Mouse (Mus musculus): ENCODE measurements around the gene Clybl. TPM values are rescaled to one million over a fixed set of nuclear protein-coding genes. Genes with fewer than 3 reads are reported as not detected.
A peak's percentile ranks its signal among the peaks of the same experiment; 100 is the strongest.

Clybl gene
- total RNA-seq, 1 experiment from 2014 or later = 17.2 TPM

DNA sequence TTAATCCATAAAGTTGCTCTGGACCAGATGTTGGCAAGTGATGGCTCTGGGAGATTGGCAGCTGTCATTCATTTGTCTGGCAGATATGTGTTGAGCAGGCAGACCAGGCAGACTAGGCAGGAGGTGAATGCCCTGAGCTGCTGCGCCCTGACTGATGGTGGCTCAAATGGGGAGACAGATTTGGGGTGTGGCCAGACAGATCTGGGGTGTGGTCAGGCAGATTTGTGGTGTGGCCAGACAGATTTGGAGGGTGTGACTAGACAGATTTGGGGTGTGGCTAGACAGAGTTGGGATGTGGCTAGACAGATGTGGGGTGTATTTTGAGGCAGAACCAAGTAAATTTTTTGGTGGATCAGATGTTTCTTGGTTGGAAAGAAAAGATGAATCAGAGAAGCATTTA is 62.4 kb downstream of the Clybl start:
- no peak for ATAC-seq (replicated peaks; ENCODE audit: low read depth, poor library complexity, severe bottlenecking)

DNA sequence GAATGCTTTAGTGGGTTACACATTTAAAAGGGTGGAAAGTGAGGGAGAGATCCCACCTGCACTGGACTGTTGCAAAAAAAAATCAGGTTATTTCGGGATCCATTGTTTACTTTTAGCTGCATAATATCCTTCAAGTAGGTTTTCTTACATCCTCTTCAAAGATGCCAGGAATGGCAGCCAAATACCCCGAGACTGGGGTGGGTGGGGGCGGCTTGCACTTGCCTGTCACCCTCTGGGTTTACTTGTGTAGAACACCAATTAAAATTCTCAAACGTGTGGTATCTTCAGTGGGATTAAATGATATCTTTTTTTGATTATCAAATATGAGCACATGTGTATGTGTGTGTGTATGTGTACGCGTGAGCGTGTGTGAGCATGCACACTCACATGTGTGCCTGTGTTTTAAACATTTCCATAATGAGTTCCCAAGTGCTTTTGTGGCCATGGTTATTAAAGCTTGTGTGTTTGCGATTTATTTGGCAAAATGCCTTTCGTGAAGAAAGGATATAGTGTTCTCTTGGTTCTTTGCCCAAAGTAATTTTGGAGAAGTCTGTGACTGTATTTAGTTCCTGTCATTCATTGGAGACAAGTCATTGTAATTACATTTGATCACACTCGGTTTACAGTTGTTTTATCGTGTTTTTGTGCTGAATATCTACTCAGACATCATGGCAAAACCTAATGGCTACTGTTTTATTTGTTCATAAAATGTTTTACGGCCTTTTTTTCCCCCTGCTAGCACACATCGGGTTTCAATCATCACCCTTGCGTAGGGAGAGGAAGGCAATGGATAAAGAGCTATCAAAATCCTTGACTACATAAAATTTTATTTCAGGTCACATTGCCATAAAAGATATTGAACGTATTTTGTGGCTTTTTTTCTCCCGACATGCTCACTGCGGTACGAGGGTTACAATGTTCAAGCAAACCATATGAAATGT is 65.7 kb downstream of the Clybl start:
- no peak for ATAC-seq (replicated peaks; ENCODE audit: low read depth, poor library complexity, severe bottlenecking)

GRCm38 (mm10) chr14:122249123-122249522 is 67.6 kb downstream of the Clybl start:
- ATAC-seq (replicated peaks; ENCODE audit: low read depth, poor library complexity, severe bottlenecking) = peak; percentile 69; the same call in 1 of the 2 replicates

DNA sequence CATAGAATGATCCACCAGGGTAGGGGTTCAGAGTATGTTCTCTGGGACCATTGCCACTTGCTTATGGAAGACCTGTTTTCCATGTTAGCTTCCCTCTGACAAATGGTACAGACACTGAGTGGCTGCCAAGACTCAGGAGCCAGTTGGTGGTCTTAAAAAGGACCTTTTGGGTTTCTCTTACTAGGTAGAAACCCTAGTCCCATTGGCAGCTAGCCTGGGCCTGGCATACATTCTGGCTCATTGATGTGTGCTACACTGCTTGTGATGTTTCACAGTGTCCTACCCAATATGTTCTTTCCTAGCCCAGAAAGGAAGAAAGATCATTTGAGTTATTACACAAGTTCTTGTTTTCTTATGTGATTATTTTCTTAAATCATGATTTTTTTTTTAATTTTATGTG is 69.8 kb downstream of the Clybl start:
- no peak for ATAC-seq (replicated peaks; ENCODE audit: low read depth, poor library complexity, severe bottlenecking)

DNA sequence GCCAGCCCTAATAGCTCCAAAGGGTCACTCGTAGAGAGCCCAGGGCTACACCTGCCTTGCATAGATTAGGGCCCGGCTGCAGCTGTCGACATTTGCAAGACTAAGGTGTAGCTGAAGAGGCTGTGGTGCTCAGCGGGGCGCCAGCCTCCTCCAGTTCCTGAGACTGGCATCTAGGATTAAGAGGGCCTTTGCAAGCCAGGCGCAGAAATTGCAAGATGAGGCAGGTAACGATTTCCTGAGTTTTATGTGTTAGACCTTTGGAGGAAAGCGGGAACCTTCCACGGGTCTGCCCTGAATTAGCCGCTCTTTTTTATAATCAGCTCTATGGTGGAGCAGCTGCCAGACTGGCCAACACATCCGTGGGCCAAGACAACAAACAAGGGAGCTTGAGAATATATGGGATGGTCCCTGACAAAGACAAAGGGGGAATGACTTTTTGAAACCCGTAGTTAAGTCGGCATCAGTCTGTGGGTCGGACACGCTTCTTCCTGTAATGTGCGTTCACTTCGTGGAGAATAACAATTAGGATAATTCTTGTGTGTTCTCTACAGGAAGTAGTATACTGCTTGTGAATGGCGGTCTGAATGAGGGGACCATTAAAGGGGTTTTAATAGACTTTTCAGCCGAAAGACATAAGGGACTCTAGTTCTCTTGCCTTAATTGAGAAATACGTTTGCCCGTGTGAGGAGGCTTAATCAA is 74.2 kb downstream of the Clybl start:
- ATAC-seq (replicated peaks; ENCODE audit: low read depth, poor library complexity, severe bottlenecking) = no peak

DNA sequence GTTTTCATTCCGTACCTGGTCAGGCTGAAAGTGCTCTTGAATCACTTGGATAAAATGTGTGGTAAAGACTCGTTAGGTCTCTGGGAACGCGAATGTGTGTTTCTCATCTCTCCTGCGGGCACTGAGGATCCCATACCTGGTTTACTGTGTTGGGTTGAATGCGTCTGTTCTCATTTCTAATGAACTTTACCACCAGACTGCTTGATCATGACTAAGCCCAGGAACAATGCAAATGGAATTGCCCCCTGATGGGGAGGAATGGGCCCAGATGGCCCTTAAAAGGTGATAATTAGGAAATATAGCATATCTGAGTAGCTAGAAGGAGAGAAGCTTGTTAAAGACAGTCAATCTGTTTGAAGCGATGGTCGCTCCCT is 74.7 kb downstream of the Clybl start:
- no peak for ATAC-seq (replicated peaks; ENCODE audit: low read depth, poor library complexity, severe bottlenecking)

DNA sequence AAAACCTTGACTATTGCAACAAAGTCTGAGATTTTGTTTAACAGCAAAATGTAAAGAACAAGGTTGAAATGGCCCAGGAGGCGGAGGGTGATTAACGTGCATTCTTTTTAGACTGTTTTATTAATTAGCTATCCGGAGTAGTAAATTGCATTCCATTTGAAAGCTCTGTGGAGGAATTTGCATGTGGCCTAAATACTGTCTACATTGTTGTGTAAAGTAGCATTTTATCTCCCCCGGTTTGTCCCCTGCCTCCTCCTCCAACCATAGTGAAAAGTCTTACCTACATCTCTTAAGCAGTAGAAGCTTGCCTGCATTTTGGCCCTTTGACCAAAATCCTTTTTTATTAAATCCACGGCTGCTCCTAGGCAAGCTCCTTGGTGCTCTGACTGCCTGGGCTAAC is 76.8 kb downstream of the Clybl start:
- ATAC-seq (replicated peaks; ENCODE audit: low read depth, poor library complexity, severe bottlenecking) = no peak

DNA sequence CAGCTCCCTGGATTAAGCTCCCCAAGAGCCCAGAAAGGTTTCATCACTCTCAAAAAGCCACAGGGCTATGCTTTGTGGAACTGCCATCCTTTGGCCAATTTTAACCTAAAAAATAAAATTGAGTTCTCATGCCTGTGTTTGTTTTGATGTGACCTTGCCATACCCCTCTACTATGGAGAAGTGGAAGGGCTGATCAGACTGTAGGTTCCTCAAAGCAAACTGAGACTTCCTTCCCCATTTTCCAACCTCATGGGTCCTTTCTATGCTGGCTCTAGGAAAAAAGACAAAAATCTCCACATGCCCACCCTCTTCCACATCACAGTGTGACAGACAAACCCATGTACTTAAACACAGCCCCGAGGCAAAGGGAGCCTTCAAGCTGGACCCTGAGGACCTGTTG is 79.7 kb downstream of the Clybl start:
- peak; percentile 92 for ATAC-seq (replicated peaks; ENCODE audit: low read depth, poor library complexity, severe bottlenecking)

DNA sequence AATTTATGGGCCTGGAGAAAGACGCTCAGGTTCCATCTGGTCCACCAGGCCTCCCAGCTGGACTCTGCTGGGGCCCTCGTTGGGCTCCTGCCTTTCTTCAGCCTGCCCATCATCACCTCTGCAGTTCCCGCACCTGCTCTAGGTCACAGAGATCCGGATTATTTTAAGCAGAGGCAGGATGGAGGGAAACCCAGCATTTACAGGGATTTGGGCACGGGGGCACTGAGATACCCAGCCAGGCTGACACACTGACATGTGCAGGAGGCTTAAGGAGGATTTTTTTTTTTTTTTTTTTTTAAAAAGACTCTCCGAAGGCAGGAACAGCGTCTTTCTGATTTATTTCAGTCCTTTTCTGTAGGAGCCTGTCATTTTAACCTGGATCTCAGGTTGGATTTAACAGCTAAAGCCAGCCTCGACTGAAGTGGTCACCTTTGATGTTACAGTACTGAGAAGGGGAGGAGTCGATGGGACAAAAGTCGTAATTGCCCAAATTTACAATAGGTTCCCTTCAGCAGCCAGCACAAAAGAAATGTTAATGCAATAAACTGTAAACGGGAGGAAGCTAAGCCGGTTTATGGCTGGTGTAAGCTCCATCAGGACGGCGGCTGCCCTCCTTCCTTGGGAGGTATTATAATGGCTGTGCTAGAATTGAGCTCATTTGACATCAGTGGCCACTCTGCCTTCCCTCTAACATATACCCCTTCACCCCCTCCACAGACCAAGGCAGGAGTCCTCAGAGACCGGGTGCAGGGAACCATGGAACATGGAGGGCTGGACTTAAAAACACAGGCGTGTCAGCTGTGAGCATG is 81.6 kb downstream of the Clybl start:
- no peak for ATAC-seq (replicated peaks; ENCODE audit: low read depth, poor library complexity, severe bottlenecking)

GRCm38 (mm10) chr14:122265214-122265613 is 83.7 kb downstream of the Clybl start:
- no peak for ATAC-seq (replicated peaks; ENCODE audit: low read depth, poor library complexity, severe bottlenecking)

- ATAC-seq (replicated peaks; ENCODE audit: low read depth, poor library complexity, severe bottlenecking) = no peak
Measured at GRCm38 (mm10) chr14:122267590-122267989, 86.1 kb downstream of the Clybl start.

- ATAC-seq (replicated peaks; ENCODE audit: low read depth, poor library complexity, severe bottlenecking) = no peak
Measured at GRCm38 (mm10) chr14:122271104-122271746, 89.7 kb downstream of the Clybl start.

GRCm38 (mm10) chr14:122277142-122277541 is 95.6 kb downstream of the Clybl start:
- no peak for ATAC-seq (replicated peaks; ENCODE audit: low read depth, poor library complexity, severe bottlenecking)

- no peak for ATAC-seq (replicated peaks; ENCODE audit: low read depth, poor library complexity, severe bottlenecking)
Measured at GRCm38 (mm10) chr14:122279462-122280308, 98.2 kb downstream of the Clybl start.

GRCm38 (mm10) chr14:122280309-122281071 is 99.0 kb downstream of the Clybl start:
- ATAC-seq (replicated peaks; ENCODE audit: low read depth, poor library complexity, severe bottlenecking) = no peak

DNA sequence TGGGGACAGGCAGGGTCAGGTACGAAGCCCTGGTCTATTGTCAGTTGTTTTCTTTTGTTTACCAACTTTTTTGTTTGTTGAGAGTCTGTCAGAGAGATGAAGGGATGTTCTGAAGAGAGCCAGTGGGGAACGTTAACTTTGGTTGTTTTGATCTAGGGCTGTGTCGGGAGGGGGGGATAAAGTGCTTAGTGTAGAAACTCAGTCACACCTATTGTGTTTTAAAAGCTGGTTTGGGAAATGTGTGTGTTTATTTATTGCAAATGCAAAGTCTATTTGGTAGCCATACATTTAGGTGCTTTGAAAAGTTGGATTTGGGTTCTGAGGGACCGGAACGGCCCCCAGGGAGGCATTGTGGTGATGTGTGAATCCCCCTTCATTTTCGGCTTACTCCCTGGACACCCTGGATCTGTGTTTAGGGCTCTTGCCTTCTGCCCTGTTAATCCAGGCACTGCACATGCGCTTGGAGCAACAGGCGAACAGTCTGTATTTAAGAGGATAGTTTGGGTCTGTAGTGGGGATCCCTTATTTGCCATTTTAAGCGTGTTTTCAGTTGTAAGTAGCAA is 99.6 kb downstream of the Clybl start:
- no peak for ATAC-seq (replicated peaks; ENCODE audit: low read depth, poor library complexity, severe bottlenecking)

- no peak for ATAC-seq (replicated peaks; ENCODE audit: low read depth, poor library complexity, severe bottlenecking)
Measured at GRCm38 (mm10) chr14:122283959-122284358, 102.5 kb downstream of the Clybl start.

DNA sequence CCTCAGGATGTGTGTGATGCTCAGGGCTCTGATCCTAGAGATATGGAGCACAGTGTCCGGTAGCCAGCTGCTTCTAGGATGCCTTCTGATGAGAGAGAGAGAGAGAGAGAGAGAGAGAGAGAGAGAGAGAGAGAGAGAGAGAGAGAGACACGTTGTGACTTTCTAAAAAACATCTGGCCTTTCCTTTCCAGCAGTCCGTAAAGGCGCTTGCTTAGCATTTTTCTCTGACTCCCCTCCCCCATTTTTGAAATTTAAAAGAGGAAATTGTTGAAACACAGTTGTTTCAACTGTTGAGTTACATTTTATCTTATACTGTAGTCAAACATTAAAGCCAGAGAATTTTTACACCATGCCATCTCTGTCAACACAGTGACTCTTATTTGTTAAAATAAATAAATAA is 114.9 kb downstream of the Clybl start:
- ATAC-seq (replicated peaks; ENCODE audit: low read depth, poor library complexity, severe bottlenecking) = peak; percentile 25; the same call in 1 of the 2 replicates
